Mouse (Mus musculus): ENCODE measurements around the gene Fam111a. TPM values are rescaled to one million over a fixed set of nuclear protein-coding genes. Genes with fewer than 3 reads are reported as not detected.

The Fam111a gene
- total and polyA plus RNA-seq, 3 experiments: 47.6 to 103 (median 92.6) TPM

GRCm38 (mm10) chr19:12595530-12596289, 50.2 kb downstream of the Fam111a start (continued):
- no peak; the same call in 1 of the 2 replicates for TF ChIP-seq NRF1 (IDR thresholded peaks at IDR 0.05; ENCODE audit: low read depth, low read length)
- no peak for TF ChIP-seq USF1 (IDR thresholded peaks at IDR 0.05; ENCODE audit: low read depth, low read length)
- no peak for TF ChIP-seq GABPA (IDR thresholded peaks at IDR 0.05; ENCODE audit: insufficient replicate concordance, low read depth, low read length)
- no peak for TF ChIP-seq ETS1 (conservative IDR thresholded peaks at IDR 0.05; ENCODE audit: low read depth, low read length)
- TF ChIP-seq ZMIZ1 (IDR thresholded peaks at IDR 0.05; ENCODE audit: low read depth, low read length): no peak
- no peak for TF ChIP-seq E2F4 (IDR thresholded peaks at IDR 0.05; ENCODE audit: insufficient replicate concordance, low read depth, low read length)
- TF ChIP-seq MEF2A (IDR thresholded peaks at IDR 0.05; ENCODE audit: borderline replicate concordance, low read depth, low read length): no peak
- no peak for TF ChIP-seq ELF1 (IDR thresholded peaks at IDR 0.05; ENCODE audit: low read depth, low read length)
- TF ChIP-seq ZC3H11A (IDR thresholded peaks at IDR 0.05; ENCODE audit: low read depth, low read length): no peak
- no peak for TF ChIP-seq JUN (IDR thresholded peaks at IDR 0.05; ENCODE audit: insufficient read depth, low read depth, low read length)
- peak; percentile 40; the same call in 1 of the 2 replicates for TF ChIP-seq MAX (IDR thresholded peaks at IDR 0.05; ENCODE audit: low read length)
- TF ChIP-seq MXI1 (IDR thresholded peaks at IDR 0.05; ENCODE audit: low read depth, low read length): peak; percentile 84; the same call in 1 of the 2 replicates
- 0 out of 2 replicates have a peak, but pooled peaks have one; percentile 42 for TF ChIP-seq UBTF (IDR thresholded peaks at IDR 0.05; ENCODE audit: low read depth, low read length)
- 0 out of 2 replicates have a peak, but pooled peaks have one; percentile 24 for TF ChIP-seq MYC (IDR thresholded peaks at IDR 0.05; ENCODE audit: low read depth, low read length)
- no peak for TF ChIP-seq ZKSCAN1 (IDR thresholded peaks at IDR 0.05; ENCODE audit: borderline replicate concordance, low read depth, low read length)
- TF ChIP-seq SIN3A (IDR thresholded peaks at IDR 0.05; ENCODE audit: low read length): peak; percentile 64; the same call in 1 of the 2 replicates
- TF ChIP-seq SMC3 (IDR thresholded peaks at IDR 0.05; ENCODE audit: low read depth, low read length): peak; percentile 68
- TF ChIP-seq MAFK (IDR thresholded peaks at IDR 0.05; ENCODE audit: insufficient replicate concordance, low read length): no peak
- no peak for TF ChIP-seq PAX5 (IDR thresholded peaks at IDR 0.05; ENCODE audit: low read length)
- no peak for TF ChIP-seq HCFC1 (IDR thresholded peaks at IDR 0.05; ENCODE audit: low read depth, low read length)

- in situ Hi-C loops (cut with MboI; ENCODE audit: low pct_ligation_motif_present, low pct_unique_long_range_greater_than_20kb, low sequenced_read_pairs): no loop called here
- Histone ChIP-seq H3K9me3 (replicated peaks; ENCODE audit: low read length) (no peaks in the 10 kb centered on the region), H3K27ac (ENCODE audit: insufficient read depth, low read depth) (no peak overlapping the region), H3K9ac (ENCODE audit: insufficient read depth, low read depth) (peak overlapping the region; percentile 46), H3K4me1 (ENCODE audit: control insufficient read depth in 1 of 2, insufficient read depth in 2 of 2) (peaks cover 4 to 11% of the 10 kb centered on the region in 2 experiments), H3K4me3 (replicated peaks in 1 of 3; ENCODE audit: low read depth in 2 of 3, low read length in 2 of 3, poor library complexity in 1 of 3) (peak overlapping the region; percentile 24 to 73 (median 63)), H3K4me2 (ENCODE audit: insufficient read depth, low read depth, poor library complexity, severe bottlenecking) (peak overlapping the region; percentile 47), H3K27me3 (replicated peaks) (no peaks in the 10 kb centered on the region), H3K36me3 (replicated peaks in 1 of 2; ENCODE audit: control insufficient read depth in 1 of 2, insufficient read depth in 1 of 2, low read length in 1 of 2) (peaks cover 0 to 8% of the 10 kb centered on the region in 2 experiments), H3K79me2 (replicated peaks; ENCODE audit: control insufficient read depth, extremely low read depth, insufficient read depth, poor library complexity, severe bottlenecking) (no peaks in the 10 kb centered on the region)
- dilution Hi-C loops (cut with MboI; ENCODE audit: extremely low pct_ligation_motif_present, extremely low pct_unique_long_range_greater_than_20kb, low sequenced_read_pairs): no loop called here
- no peak for DNase-seq (ENCODE audit: extremely low read depth)
- no peak for TF ChIP-seq MEF2A (IDR thresholded peaks at IDR 0.05; ENCODE audit: borderline replicate concordance, low read depth, low read length)
- TF ChIP-seq EP300 (IDR thresholded peaks at IDR 0.05; ENCODE audit: low read length): 0 out of 2 replicates have a peak, but pooled peaks have one; percentile 3
Measured at GRCm38 (mm10) chr19:12596290-12597072, 50.9 kb downstream of the Fam111a start.
